Mouse (Mus musculus): ENCODE data around the gene Ergic3.

- TF ChIP-seq TAL1 (IDR thresholded peaks at IDR 0.05; ENCODE audit: low read length) (no peak), GATA1 (IDR thresholded peaks at IDR 0.05; ENCODE audit: low read length) (no peak)
Observed at GRCm38 (mm10) chr2:156065099-156066041, 57.5 kb downstream of the Ergic3 start, which contains the start of gene Spag4.
